In the genomic region with DNA sequence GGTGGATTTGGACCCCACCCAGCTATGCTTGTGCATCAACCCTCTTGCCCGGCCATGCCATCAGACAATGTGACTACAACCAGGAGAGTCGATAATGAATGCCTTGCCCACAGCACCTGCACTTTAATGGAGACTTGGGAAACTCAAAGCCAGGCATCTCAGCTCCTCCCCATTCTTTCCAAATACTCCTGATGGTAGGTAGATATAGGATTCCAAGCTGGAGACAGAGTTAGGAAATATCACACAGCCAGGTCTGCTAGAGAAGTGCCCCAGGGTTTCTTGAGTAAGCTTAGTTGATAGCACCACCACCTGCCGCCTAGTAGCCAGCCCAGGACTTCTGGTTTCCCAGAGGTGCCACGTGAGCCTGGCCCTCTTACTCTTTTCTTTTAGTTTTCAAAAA, we compare ENCODE assay signal across 33 mouse cellular contexts. TPM values are rescaled to one million over a fixed set of nuclear protein-coding genes. Genes with fewer than 3 reads are reported as not detected.
"Had no signal": no experiment of that assay in that cellular context is flagged by ENCODE, and none has a peak within 500 bp of the region (broad histone marks: within the 10 kb centered on the region; RNA-seq: fewer than 3 reads in every experiment).

No protein-coding gene starts in this region.

- H3K4me1 ChIP-seq: limb, embryonic 10.5 days; limb, embryonic 12.5 days; limb, embryonic 13.5 days; limb, embryonic 15.5 days; liver, embryonic 12.5 days; liver, embryonic 13.5 days; liver, embryonic 15.5 days; lung, embryonic 15.5 days; megakaryocyte, embryonic 14.5 days; midbrain, embryonic 10.5 days; midbrain, embryonic 12.5 days; midbrain, embryonic 13.5 days; midbrain, embryonic 15.5 days had no signal

- H3K27ac ChIP-seq: limb, embryonic 10.5 days; limb, embryonic 12.5 days; limb, embryonic 13.5 days; limb, embryonic 15.5 days; liver, embryonic 12.5 days; liver, embryonic 13.5 days; liver, embryonic 14.5 days; liver, embryonic 15.5 days; lung, embryonic 15.5 days; macrophage; midbrain, embryonic 10.5 days; midbrain, embryonic 12.5 days; midbrain, embryonic 13.5 days; midbrain, embryonic 15.5 days had no signal

- H3K9ac ChIP-seq: limb, embryonic 12.5 days; limb, embryonic 13.5 days; limb, embryonic 15.5 days; liver, embryonic 12.5 days; liver, embryonic 13.5 days; liver, embryonic 14.5 days; liver, embryonic 15.5 days; liver, postnatal 0 days; lung, embryonic 14.5 days; lung, embryonic 15.5 days; midbrain, embryonic 12.5 days; midbrain, embryonic 13.5 days; midbrain, embryonic 15.5 days had no signal

- ATAC-seq: liver, embryonic 12.5 days; liver, postnatal 0 days; lung, postnatal 0 days; midbrain, embryonic 13.5 days; midbrain, embryonic 15.5 days; midbrain, embryonic 16.5 days had no signal

- H3K27me3 ChIP-seq: limb, embryonic 12.5 days; limb, embryonic 13.5 days; limb, embryonic 15.5 days; liver, embryonic 12.5 days; liver, embryonic 13.5 days; liver, embryonic 15.5 days; lung, embryonic 15.5 days; midbrain, embryonic 12.5 days; midbrain, embryonic 13.5 days; midbrain, embryonic 15.5 days had no signal

- H3K4me3 ChIP-seq: limb, embryonic 10.5 days; limb, embryonic 12.5 days; limb, embryonic 13.5 days; limb, embryonic 15.5 days; liver, embryonic 12.5 days; liver, embryonic 13.5 days; liver, embryonic 15.5 days; lung, embryonic 15.5 days; megakaryocyte, embryonic 14.5 days; midbrain, embryonic 10.5 days; midbrain, embryonic 12.5 days; midbrain, embryonic 13.5 days; midbrain, embryonic 15.5 days; myocyte had no signal

- H3K4me2 ChIP-seq: limb, embryonic 12.5 days; limb, embryonic 13.5 days; limb, embryonic 15.5 days; liver, embryonic 11.5 days; liver, embryonic 12.5 days; liver, embryonic 13.5 days; liver, embryonic 15.5 days; lung, embryonic 14.5 days; lung, embryonic 15.5 days; midbrain, embryonic 11.5 days; midbrain, embryonic 12.5 days; midbrain, embryonic 13.5 days; midbrain, embryonic 15.5 days had no signal

- H3K9me3 ChIP-seq: limb, embryonic 10.5 days; limb, embryonic 13.5 days; limb, embryonic 15.5 days; liver, embryonic 12.5 days; liver, embryonic 13.5 days; liver, embryonic 15.5 days; lung, embryonic 15.5 days; midbrain, embryonic 10.5 days; midbrain, embryonic 13.5 days; midbrain, embryonic 15.5 days had no signal

- DNase-seq: left cerebral cortex, postnatal 4 days; liver; liver, embryonic 13.5 days; liver, postnatal 0 days; lung, adult 18-20 months; lung, adult 2 months; lung, embryonic 14.5 days; lung, postnatal 10 days; lung, postnatal 14 days; lung, postnatal 36 days; lung, postnatal 4 days; midbrain, embryonic 14.5 days had no signal

- H3K36me3 ChIP-seq: limb, embryonic 10.5 days; limb, embryonic 12.5 days; limb, embryonic 13.5 days; limb, embryonic 15.5 days; liver, embryonic 12.5 days; liver, embryonic 13.5 days; liver, embryonic 15.5 days; lung, embryonic 15.5 days; midbrain, embryonic 10.5 days; midbrain, embryonic 12.5 days; midbrain, embryonic 13.5 days; midbrain, embryonic 15.5 days had no signal

RNA-seq across cellular contexts. Expression of gene Zfp697, which starts 15.4 kb away (rescaled TPM):
- total RNA-seq: megakaryocyte-erythroid progenitor cell, adult 5-6 weeks; monocyte, adult 5-6 weeks had no signal
